Mouse (Mus musculus): Measurements from ENCODE around the gene Phactr1. TPM values are rescaled to one million over a fixed set of nuclear protein-coding genes. Genes with fewer than 3 reads are reported as not detected.

Phactr1 gene
- polyA plus RNA-seq, 1 experiment from 2014 or later, result 18.7 TPM

GRCm38 (mm10) chr13:42738152-42738551 lies 57.7 kb downstream of the Phactr1 start:
- H3K27me3 ChIP-seq (ENCODE audit: control insufficient read depth, insufficient read depth, low read length), result no peaks in the 10 kb centered on the region

GRCm38 (mm10) chr13:42742226-42742625 lies 61.8 kb downstream of the Phactr1 start:
- Histone ChIP-seq H3K27ac (ENCODE audit: low read depth, low read length) (no peak overlapping the region), H3K4me3 (ENCODE audit: low read depth, low read length) (no peak overlapping the region), H3K9me3 (ENCODE audit: control insufficient read depth, low read length) (no peaks in the 10 kb centered on the region), H3K27me3 (ENCODE audit: control insufficient read depth, insufficient read depth, low read length) (no peaks in the 10 kb centered on the region), H3K36me3 (ENCODE audit: control insufficient read depth, insufficient read depth, low read length) (no peaks in the 10 kb centered on the region), H3K4me2 (replicated peaks; ENCODE audit: low read depth, low read length) (no peak overlapping the region), H3K9ac (ENCODE audit: low read depth, low read length) (no peak overlapping the region), H3K4me1 (replicated peaks; ENCODE audit: control insufficient read depth, insufficient read depth, low read length) (no peaks in the 10 kb centered on the region)
- DNase-seq (ENCODE audit: low spot score) (no peak), ATAC-seq (ENCODE audit: low FRiP score) (no peak)

More at GRCm38 (mm10) chr13:42738152-42738551, 57.7 kb downstream of the Phactr1 start:
- H3K36me3 ChIP-seq (ENCODE audit: control insufficient read depth, insufficient read depth, low read length), result no peaks in the 10 kb centered on the region
- H3K9ac ChIP-seq (ENCODE audit: low read depth, low read length), result no peak overlapping the region
- 87% methylated on average over 5 of the region's 5 CpGs for WGBS
- ATAC-seq (ENCODE audit: low FRiP score), result no peak
- H3K4me1 ChIP-seq (replicated peaks; ENCODE audit: control insufficient read depth, insufficient read depth, low read length), result no peaks in the 10 kb centered on the region
- no peak overlapping the region for H3K4me3 ChIP-seq (ENCODE audit: low read depth, low read length)
- no peak overlapping the region for H3K4me2 ChIP-seq (replicated peaks; ENCODE audit: low read depth, low read length)
- no peak for DNase-seq (ENCODE audit: low spot score)
- H3K27ac ChIP-seq (ENCODE audit: low read depth, low read length), result no peak overlapping the region
- H3K9me3 ChIP-seq (ENCODE audit: control insufficient read depth, low read length), result no peaks in the 10 kb centered on the region

GRCm38 (mm10) chr13:42744467-42744866 lies 64.0 kb downstream of the Phactr1 start:
- Histone ChIP-seq H3K27me3 (ENCODE audit: control insufficient read depth, insufficient read depth, low read length) (no peaks in the 10 kb centered on the region), H3K27ac (ENCODE audit: low read depth, low read length) (no peak overlapping the region), H3K4me1 (replicated peaks; ENCODE audit: control insufficient read depth, insufficient read depth, low read length) (no peaks in the 10 kb centered on the region), H3K36me3 (ENCODE audit: control insufficient read depth, insufficient read depth, low read length) (no peaks in the 10 kb centered on the region), H3K4me3 (ENCODE audit: low read depth, low read length) (no peak overlapping the region), H3K4me2 (replicated peaks; ENCODE audit: low read depth, low read length) (no peak overlapping the region), H3K9ac (ENCODE audit: low read depth, low read length) (no peak overlapping the region), H3K9me3 (ENCODE audit: control insufficient read depth, low read length) (no peaks in the 10 kb centered on the region)
- ATAC-seq (ENCODE audit: low FRiP score) (no peak), DNase-seq (ENCODE audit: low spot score) (no peak)
- 76% methylated on average over 5 of the region's 5 CpGs for WGBS

GRCm38 (mm10) chr13:42757654-42758400 lies 77.4 kb downstream of the Phactr1 start:
- Histone ChIP-seq H3K4me3 (ENCODE audit: low read depth, low read length) (no peak overlapping the region), H3K9ac (ENCODE audit: low read depth, low read length) (no peak overlapping the region), H3K4me1 (replicated peaks; ENCODE audit: control insufficient read depth, insufficient read depth, low read length) (no peaks in the 10 kb centered on the region), H3K36me3 (ENCODE audit: control insufficient read depth, insufficient read depth, low read length) (no peaks in the 10 kb centered on the region), H3K4me2 (replicated peaks; ENCODE audit: low read depth, low read length) (no peak overlapping the region), H3K27me3 (ENCODE audit: control insufficient read depth, insufficient read depth, low read length) (no peaks in the 10 kb centered on the region), H3K27ac (ENCODE audit: low read depth, low read length) (no peak overlapping the region), H3K9me3 (ENCODE audit: control insufficient read depth, low read length) (no peaks in the 10 kb centered on the region)
- DNase-seq (ENCODE audit: low spot score), result no peak
- 39% methylated on average over 11 of the region's 11 CpGs for WGBS
- no peak for ATAC-seq (ENCODE audit: low FRiP score)

- Histone ChIP-seq H3K27ac (ENCODE audit: low read depth, low read length) (no peak overlapping the region), H3K27me3 (ENCODE audit: control insufficient read depth, insufficient read depth, low read length) (no peaks in the 10 kb centered on the region), H3K9me3 (ENCODE audit: control insufficient read depth, low read length) (no peaks in the 10 kb centered on the region), H3K4me1 (replicated peaks; ENCODE audit: control insufficient read depth, insufficient read depth, low read length) (no peaks in the 10 kb centered on the region), H3K9ac (ENCODE audit: low read depth, low read length) (no peak overlapping the region), H3K4me2 (replicated peaks; ENCODE audit: low read depth, low read length) (no peak overlapping the region), H3K4me3 (ENCODE audit: low read depth, low read length) (no peak overlapping the region), H3K36me3 (ENCODE audit: control insufficient read depth, insufficient read depth, low read length) (no peaks in the 10 kb centered on the region)
- DNase-seq (ENCODE audit: low spot score) (no peak), ATAC-seq (ENCODE audit: low FRiP score) (no peak)
- 91% methylated on average over 5 of the region's 5 CpGs for WGBS
Measured at GRCm38 (mm10) chr13:42759170-42759569, 78.7 kb downstream of the Phactr1 start.

GRCm38 (mm10) chr13:42760907-42761544 lies 80.6 kb downstream of the Phactr1 start:
- Histone ChIP-seq H3K9me3 (ENCODE audit: control insufficient read depth, low read length) (no peaks in the 10 kb centered on the region), H3K4me2 (replicated peaks; ENCODE audit: low read depth, low read length) (no peak overlapping the region), H3K27ac (ENCODE audit: low read depth, low read length) (no peak overlapping the region), H3K4me3 (ENCODE audit: low read depth, low read length) (no peak overlapping the region), H3K4me1 (replicated peaks; ENCODE audit: control insufficient read depth, insufficient read depth, low read length) (no peaks in the 10 kb centered on the region), H3K9ac (ENCODE audit: low read depth, low read length) (no peak overlapping the region), H3K36me3 (ENCODE audit: control insufficient read depth, insufficient read depth, low read length) (no peaks in the 10 kb centered on the region), H3K27me3 (ENCODE audit: control insufficient read depth, insufficient read depth, low read length) (no peaks in the 10 kb centered on the region)
- no peak for DNase-seq (ENCODE audit: low spot score)
- WGBS, result 85% methylated on average over 10 of the region's 10 CpGs
- ATAC-seq (ENCODE audit: low FRiP score), result no peak

- ATAC-seq (ENCODE audit: low FRiP score), result no peak
- Histone ChIP-seq H3K9me3 (ENCODE audit: control insufficient read depth, low read length) (no peaks in the 10 kb centered on the region), H3K36me3 (ENCODE audit: control insufficient read depth, insufficient read depth, low read length) (no peaks in the 10 kb centered on the region), H3K27me3 (ENCODE audit: control insufficient read depth, insufficient read depth, low read length) (no peaks in the 10 kb centered on the region), H3K4me3 (ENCODE audit: low read depth, low read length) (no peak overlapping the region), H3K4me1 (replicated peaks; ENCODE audit: control insufficient read depth, insufficient read depth, low read length) (no peaks in the 10 kb centered on the region), H3K9ac (ENCODE audit: low read depth, low read length) (no peak overlapping the region), H3K27ac (ENCODE audit: low read depth, low read length) (no peak overlapping the region), H3K4me2 (replicated peaks; ENCODE audit: low read depth, low read length) (no peak overlapping the region)
- no peak for DNase-seq (ENCODE audit: low spot score)
- 50% methylated on average over 6 of the region's 6 CpGs for WGBS
Measured at GRCm38 (mm10) chr13:42772314-42772713, 91.9 kb downstream of the Phactr1 start.

GRCm38 (mm10) chr13:42774040-42774439 lies 93.6 kb downstream of the Phactr1 start:
- Histone ChIP-seq H3K27me3 (ENCODE audit: control insufficient read depth, insufficient read depth, low read length) (no peaks in the 10 kb centered on the region), H3K9me3 (ENCODE audit: control insufficient read depth, low read length) (no peaks in the 10 kb centered on the region), H3K4me2 (replicated peaks; ENCODE audit: low read depth, low read length) (no peak overlapping the region), H3K4me1 (replicated peaks; ENCODE audit: control insufficient read depth, insufficient read depth, low read length) (no peaks in the 10 kb centered on the region), H3K36me3 (ENCODE audit: control insufficient read depth, insufficient read depth, low read length) (no peaks in the 10 kb centered on the region), H3K4me3 (ENCODE audit: low read depth, low read length) (no peak overlapping the region), H3K27ac (ENCODE audit: low read depth, low read length) (no peak overlapping the region), H3K9ac (ENCODE audit: low read depth, low read length) (no peak overlapping the region)
- DNase-seq (ENCODE audit: low spot score) (no peak), ATAC-seq (ENCODE audit: low FRiP score) (no peak)
- WGBS, result 82% methylated on average over 2 of the region's 2 CpGs

- Histone ChIP-seq H3K27me3 (ENCODE audit: control insufficient read depth, insufficient read depth, low read length) (no peaks in the 10 kb centered on the region), H3K36me3 (ENCODE audit: control insufficient read depth, insufficient read depth, low read length) (no peaks in the 10 kb centered on the region), H3K9me3 (ENCODE audit: control insufficient read depth, low read length) (no peaks in the 10 kb centered on the region), H3K4me3 (ENCODE audit: low read depth, low read length) (no peak overlapping the region), H3K4me1 (replicated peaks; ENCODE audit: control insufficient read depth, insufficient read depth, low read length) (no peaks in the 10 kb centered on the region), H3K9ac (ENCODE audit: low read depth, low read length) (no peak overlapping the region), H3K27ac (ENCODE audit: low read depth, low read length) (no peak overlapping the region), H3K4me2 (replicated peaks; ENCODE audit: low read depth, low read length) (no peak overlapping the region)
- 77% methylated on average over 13 of the region's 13 CpGs for WGBS
- no peak for ATAC-seq (ENCODE audit: low FRiP score)
- no peak for DNase-seq (ENCODE audit: low spot score)
Measured at GRCm38 (mm10) chr13:42782151-42782550, 101.7 kb downstream of the Phactr1 start.
